30 mouse cellular contexts compared by ENCODE assay signal in genomic region chr5:25517550-25517949, GRCm38 (mm10). TPM values are rescaled to one million over a fixed set of nuclear protein-coding genes. Genes with fewer than 3 reads are reported as not detected.
"Had no signal": no experiment of that assay in that cellular context is flagged by ENCODE, and none has a peak within 500 bp of the region (broad histone marks: within the 10 kb centered on the region; RNA-seq: fewer than 3 reads in every experiment).

No protein-coding gene starts in this region.

- H3K4me3 ChIP-seq: heart, embryonic 12.5 days; hindbrain, embryonic 13.5 days; hindbrain, embryonic 15.5 days; intestine, embryonic 15.5 days; kidney, embryonic 15.5 days; limb, embryonic 13.5 days; limb, embryonic 15.5 days; liver, embryonic 12.5 days had no signal

- H3K4me1 ChIP-seq: heart, embryonic 12.5 days; hindbrain, embryonic 13.5 days; hindbrain, embryonic 15.5 days; intestine, embryonic 15.5 days; kidney, embryonic 15.5 days; limb, embryonic 13.5 days; limb, embryonic 15.5 days; liver, embryonic 12.5 days had no signal

- DNase-seq: gastrocnemius, postnatal 14 days; gastrocnemius, postnatal 36 days; heart, adult 18-20 months; heart, postnatal 10 days; kidney, adult 11 months; kidney, adult 2 months; kidney, adult 9 months; kidney, postnatal 14 days; kidney, postnatal 36 days; layer of hippocampus, adult 9-11 months; layer of hippocampus, postnatal 36 days; left cerebral cortex, postnatal 4 days had no signal

- H3K27ac ChIP-seq: hindbrain, embryonic 13.5 days; hindbrain, embryonic 15.5 days; hindbrain, postnatal 0 days; intestine, embryonic 15.5 days; kidney, embryonic 15.5 days; kidney, postnatal 0 days; limb, embryonic 13.5 days; limb, embryonic 15.5 days; liver, embryonic 12.5 days; liver, embryonic 14.5 days had no signal

- H3K36me3 ChIP-seq: heart, embryonic 12.5 days; hindbrain, embryonic 13.5 days; hindbrain, embryonic 15.5 days; intestine, embryonic 15.5 days; kidney, embryonic 15.5 days; limb, embryonic 13.5 days; limb, embryonic 15.5 days; liver, embryonic 12.5 days had no signal

- H3K27me3 ChIP-seq: heart, embryonic 12.5 days; hindbrain, embryonic 13.5 days; hindbrain, embryonic 15.5 days; intestine, embryonic 15.5 days; kidney, embryonic 15.5 days; limb, embryonic 13.5 days; limb, embryonic 15.5 days; liver, embryonic 12.5 days had no signal

- H3K9me3 ChIP-seq: heart, embryonic 12.5 days; hindbrain, embryonic 13.5 days; hindbrain, embryonic 15.5 days; intestine, embryonic 15.5 days; kidney, embryonic 15.5 days; limb, embryonic 13.5 days; limb, embryonic 15.5 days; liver, embryonic 12.5 days had no signal

RNA-seq across cellular contexts. Expression of gene Cct8l1, which starts 1.7 kb away (rescaled TPM):
- total RNA-seq: gastrocnemius, postnatal 14 days; heart, postnatal 10 days; hematopoietic stem cell, adult 5-6 weeks; hindbrain, postnatal 0 days; layer of hippocampus, postnatal 14 days; left cerebral cortex, postnatal 4 days; liver, adult 2 months had no signal
- polyA plus RNA-seq: heart, embryonic 14.5 days; hindbrain, embryonic 11.5 days; hindbrain, postnatal 0 days; intestine, embryonic 15.5 days; kidney, embryonic 15.5 days; kidney, postnatal 0 days; large intestine, adult 2 months; limb, embryonic 11.5 days; limb, embryonic 15.5 days; liver, adult 2 months; liver, embryonic 14.5 days had no signal
